Mouse (Mus musculus) 3T3-L1 (cell line): ENCODE measurements around the gene Arsa.
A peak's percentile ranks its signal among the peaks of the same experiment; 100 is the strongest.
"Not testable (repeated sequence)": the region's sequence is repeated elsewhere in the genome, so short reads cannot be mapped to it uniquely, and the experiment has no call there.

Experiments used
- DNase-seq: peaks from one replicate; pipeline ENCODE4 v3.0.0-alpha.2; 2015; ENCODE audit warnings: low read depth, low spot score

Arsa gene

GRCm38 (mm10) chr15:89455642-89456041 lies 21.6 kb downstream of the Arsa start:
- no peak for DNase-seq

- DNase-seq = no peak
Observed at GRCm38 (mm10) chr15:89454857-89455256, 22.4 kb downstream of the Arsa start.

DNA sequence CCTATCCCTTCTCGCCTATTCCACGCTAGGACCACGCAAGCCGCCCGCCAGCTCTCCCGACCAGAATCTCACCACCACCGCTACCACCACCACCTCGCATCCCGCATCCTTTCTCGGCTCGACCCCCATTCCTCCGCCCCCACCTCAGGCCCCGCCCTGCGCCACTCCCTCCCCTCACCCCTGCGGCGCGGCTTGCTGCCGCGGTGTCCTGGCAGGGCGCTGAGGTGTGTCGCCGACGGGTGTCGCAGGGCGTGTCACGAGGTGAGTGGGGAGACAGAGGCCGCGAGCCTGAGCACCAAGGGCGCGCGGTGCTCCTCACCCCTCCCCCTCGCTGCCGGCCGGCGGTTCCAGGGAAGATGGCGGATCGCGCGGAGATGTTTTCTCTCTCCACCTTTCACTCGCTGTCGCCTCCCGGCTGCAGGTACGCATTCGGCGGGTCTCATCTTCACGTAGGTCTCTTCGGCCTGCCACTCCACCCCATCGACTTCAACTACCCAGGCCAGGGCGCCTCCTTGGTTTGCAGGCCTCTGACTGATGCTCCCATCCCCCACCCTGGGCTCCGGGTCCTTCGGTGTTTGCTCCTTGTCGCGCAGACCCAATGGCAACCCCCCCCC lies 23.3 kb downstream of the Arsa start, which contains the start of gene Mapk8ip2:
TSS of gene Mapk8ip2 (plus strand) at position 49 of the 614 bp plus-strand sequence.
- DNase-seq = no peak

GRCm38 (mm10) chr15:89452906-89453864 lies 24.0 kb downstream of the Arsa start:
- peak; percentile 33 for DNase-seq

DNA sequence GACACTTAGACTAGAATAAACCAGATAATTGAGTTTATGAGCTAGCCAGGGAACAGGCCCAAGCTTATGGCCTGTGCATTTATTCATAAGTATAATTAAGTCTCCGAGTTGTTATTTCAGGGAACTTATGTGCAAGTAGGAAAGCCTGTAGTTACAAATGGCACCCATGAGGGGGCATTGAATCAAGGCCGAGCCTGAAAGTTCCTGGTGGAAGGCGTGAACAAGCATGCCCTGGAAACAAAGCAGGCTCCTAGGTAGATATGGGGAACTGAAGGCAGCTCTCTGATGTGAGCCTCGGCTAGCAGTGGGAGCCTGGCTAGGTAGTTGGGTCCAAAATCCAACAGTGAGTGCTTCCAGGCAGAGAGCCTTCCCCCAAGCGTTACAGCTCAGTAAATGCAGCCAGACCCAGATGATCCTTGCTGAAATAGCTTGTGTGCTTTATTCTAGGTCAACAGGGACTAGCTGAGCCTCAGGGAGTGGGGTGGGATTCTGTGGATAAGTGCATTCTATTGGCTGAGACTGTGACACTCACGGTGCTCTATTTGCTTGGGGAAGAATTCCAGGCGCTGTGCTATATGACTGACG lies 34.6 kb downstream of the Arsa start:
- DNase-seq = peak; percentile 4

- DNase-seq = peak; percentile 23
Observed at GRCm38 (mm10) chr15:89435878-89436277, 41.3 kb downstream of the Arsa start.

GRCm38 (mm10) chr15:89434136-89434535 lies 43.1 kb downstream of the Arsa start:
- DNase-seq = no peak

GRCm38 (mm10) chr15:89432946-89433345 lies 44.3 kb downstream of the Arsa start:
- DNase-seq = no peak

DNA sequence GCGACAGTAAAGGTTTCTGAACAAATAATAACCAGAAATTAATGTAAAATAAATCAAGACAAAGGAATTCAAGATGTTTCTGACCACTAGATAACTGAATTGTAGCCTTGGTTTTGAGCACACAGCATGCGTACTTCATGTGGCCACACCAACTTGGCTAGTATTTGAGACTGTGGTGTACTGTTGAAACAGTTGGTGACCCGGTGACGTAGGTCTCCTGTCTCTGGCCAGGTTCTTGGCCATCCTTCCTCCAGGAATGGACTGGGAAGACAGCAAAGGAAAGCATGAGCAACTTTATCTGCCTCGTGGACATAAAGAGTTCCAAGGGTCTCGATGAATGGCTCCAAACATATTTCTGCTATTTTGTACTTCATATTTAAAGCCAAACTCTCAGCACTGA lies 45.4 kb downstream of the Arsa start:
- no peak for DNase-seq

DNA sequence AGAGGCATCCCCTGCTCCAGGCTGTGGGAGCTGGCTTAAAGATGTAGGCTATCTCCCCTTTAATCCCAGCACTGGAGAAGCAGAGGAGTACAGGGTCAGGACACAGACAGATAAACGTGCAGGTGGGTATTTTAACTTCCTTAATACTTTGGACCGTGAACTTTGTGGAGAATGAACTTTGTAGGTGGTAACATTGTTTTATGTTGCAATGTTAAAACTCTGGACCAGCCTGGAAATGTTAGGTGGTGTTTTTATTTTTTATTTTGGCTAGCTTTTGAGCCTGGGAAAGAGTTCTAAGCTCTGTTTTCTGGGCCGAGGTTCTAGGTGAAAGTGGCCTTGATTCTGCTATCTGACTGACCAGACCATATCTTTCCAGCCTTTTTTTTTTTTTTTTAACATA lies 46.0 kb downstream of the Arsa start:
- DNase-seq = no peak

GRCm38 (mm10) chr15:89430771-89431170 lies 46.5 kb downstream of the Arsa start:
- not testable (repeated sequence) for DNase-seq

- peak; percentile 42 for DNase-seq
Observed at GRCm38 (mm10) chr15:89430341-89430740, 46.9 kb downstream of the Arsa start.

GRCm38 (mm10) chr15:89429352-89430221 lies 47.6 kb downstream of the Arsa start, which contains the start of the genes C730034F03Rik, Gm44502 and Chkb:
C730034F03Rik (plus strand) TSS chr15:89429589.
Gm44502 (minus strand) TSS chr15:89429696.
Chkb (minus strand) TSS chr15:89429908.
- peak; percentile 97 for DNase-seq

GRCm38 (mm10) chr15:89428821-89429351 lies 48.3 kb downstream of the Arsa start:
- DNase-seq = peak; percentile 17

DNA sequence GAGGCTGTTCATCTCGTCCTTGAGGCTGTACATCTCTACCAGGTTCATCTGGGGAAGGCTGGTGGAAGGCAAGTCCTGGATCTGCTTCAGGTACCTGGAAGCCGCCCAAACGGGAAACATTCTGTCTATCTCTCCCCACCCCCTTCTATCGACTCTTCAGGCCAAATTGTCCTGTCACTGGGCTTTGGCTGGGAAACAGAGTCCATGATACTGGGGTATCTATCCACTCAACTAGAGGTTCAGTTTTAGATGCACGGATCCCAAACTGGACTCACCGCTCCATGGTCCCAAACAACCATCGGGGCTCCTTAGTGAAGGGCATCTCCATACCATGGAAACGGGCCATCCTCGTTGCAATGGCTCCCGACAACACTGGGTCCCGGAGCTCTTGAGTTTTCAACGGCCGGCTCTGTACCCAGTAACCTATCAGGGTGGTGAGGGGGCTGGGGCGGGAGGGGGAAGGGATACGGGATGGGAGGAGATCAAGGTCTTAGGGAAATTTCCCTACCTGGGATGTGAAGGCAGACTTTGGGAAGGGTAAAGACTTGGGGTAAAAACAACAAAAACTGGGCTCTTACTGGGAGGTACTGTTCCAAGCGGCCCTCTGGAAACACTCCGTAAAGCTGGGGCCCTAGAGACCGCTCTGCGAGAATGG lies 49.0 kb downstream of the Arsa start:
- no peak for DNase-seq

GRCm38 (mm10) chr15:89426716-89427115 lies 50.5 kb downstream of the Arsa start:
- no peak for DNase-seq

- DNase-seq = no peak
Observed at GRCm38 (mm10) chr15:89425711-89426121, 51.5 kb downstream of the Arsa start, which contains the start of gene Cpt1b. Cpt1b (minus strand) TSS chr15:89425863.

DNA sequence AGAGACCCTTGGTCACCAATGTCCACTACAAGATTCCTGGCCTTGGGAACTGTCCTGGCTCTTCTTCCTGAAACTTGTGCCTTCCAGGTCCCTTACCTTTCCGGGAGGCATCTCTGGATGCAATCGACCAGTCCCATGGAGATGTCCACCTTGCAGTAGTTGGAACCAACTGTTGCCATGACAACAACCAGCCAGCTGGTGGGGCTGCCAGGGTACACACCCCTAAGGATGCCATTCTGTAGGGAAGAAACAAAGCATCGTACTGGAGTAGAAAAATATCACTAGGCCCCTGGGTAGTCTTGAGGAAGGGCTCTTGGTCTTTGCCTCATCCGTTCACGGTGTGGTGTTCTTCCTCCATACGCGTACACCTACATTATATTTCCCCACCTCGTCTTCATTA lies 52.6 kb downstream of the Arsa start:
- DNase-seq = no peak
